Comparison of ENCODE assay signal across 8 mouse cellular contexts in genomic region chr10:84020023-84020620, GRCm38 (mm10).
DNase-seq lines count a peak whose midpoint lies in the region; ATAC-seq and TF ChIP-seq lines count a peak whose summit lies in the region.

No protein-coding gene starts in this region.

- H3K27me3 ChIP-seq in forebrain, embryonic 10.5 days (ENCODE audit: poor library complexity, severe bottlenecking) = no peaks in the 10 kb centered on the region
- no peaks in the 10 kb centered on the region for H3K27me3 ChIP-seq in forebrain, embryonic 16.5 days (replicated peaks; ENCODE audit: control insufficient read depth, insufficient read depth, low read length)
- no peaks in the 10 kb centered on the region for H3K27me3 ChIP-seq in thymus, adult 2 months (ENCODE audit: control insufficient read depth, insufficient read depth, low read length)
- H3K27me3 ChIP-seq in liver, postnatal 0 days (ENCODE audit: insufficient read depth, low read length) = no peaks in the 10 kb centered on the region
- no peaks in the 10 kb centered on the region for H3K27me3 ChIP-seq in testis, adult 2 months (ENCODE audit: control insufficient read depth, insufficient read depth, low read length)

- TF ChIP-seq EP300 in liver, postnatal 0 days (IDR thresholded peaks at IDR 0.05; ENCODE audit: low read depth) = no peak

- H3K36me3 ChIP-seq in forebrain, embryonic 10.5 days (replicated peaks) = no peaks in the 10 kb centered on the region
- H3K36me3 ChIP-seq in forebrain, embryonic 16.5 days (ENCODE audit: control insufficient read depth, insufficient read depth) = no peaks in the 10 kb centered on the region
- H3K36me3 ChIP-seq in thymus, adult 2 months (ENCODE audit: control insufficient read depth, insufficient read depth, low read length) = no peaks in the 10 kb centered on the region
- H3K36me3 ChIP-seq in liver, postnatal 0 days (replicated peaks; ENCODE audit: insufficient read depth, low read length) = no peaks in the 10 kb centered on the region
- H3K36me3 ChIP-seq in testis, adult 2 months (ENCODE audit: control insufficient read depth, insufficient read depth, low read length) = no peaks in the 10 kb centered on the region

- TF ChIP-seq CTCF in thymus, adult 2 months (IDR thresholded peaks at IDR 0.05; ENCODE audit: borderline replicate concordance, control insufficient read depth, extremely low read depth, insufficient read depth, low read length, poor library complexity) = no peak
- peak; percentile 69 for TF ChIP-seq CTCF in liver, postnatal 0 days (IDR thresholded peaks at IDR 0.05; ENCODE audit: low read depth)
- peak; percentile 78 for TF ChIP-seq CTCF in testis, adult 2 months (IDR thresholded peaks at IDR 0.05; ENCODE audit: control insufficient read depth, insufficient read depth, insufficient replicate concordance, low read depth, low read length)

- WGBS in forebrain, embryonic 10.5 days = 51% methylated on average over 10 of the region's 10 CpGs
- 56% methylated on average over 10 of the region's 10 CpGs for WGBS in forebrain, embryonic 16.5 days
- WGBS in thymus, adult 2 months = 50% methylated on average over 10 of the region's 10 CpGs
- WGBS in liver, postnatal 0 days (ENCODE audit: insufficient replicate concordance) = 33% methylated on average over 10 of the region's 10 CpGs

- H3K9ac ChIP-seq in forebrain, embryonic 16.5 days (replicated peaks; ENCODE audit: low read depth, low read length) = no peak overlapping the region
- no peak overlapping the region for H3K9ac ChIP-seq in liver, postnatal 0 days (replicated peaks)

- 0 out of 2 replicates have a peak overlapping the region, but pooled peaks have one; percentile 30 for H3K27ac ChIP-seq in forebrain, embryonic 10.5 days
- no peak overlapping the region for H3K27ac ChIP-seq in forebrain, embryonic 16.5 days (ENCODE audit: low read length)
- H3K27ac ChIP-seq in thymus, adult 2 months (ENCODE audit: control insufficient read depth, insufficient read depth, low read length) = no peak overlapping the region
- no peak overlapping the region for H3K27ac ChIP-seq in liver, postnatal 0 days (ENCODE audit: low read depth)
- H3K27ac ChIP-seq in testis, adult 2 months (ENCODE audit: control insufficient read depth, insufficient read depth, low read depth, low read length) = no peak overlapping the region

- peaks cover 33% of the 10 kb centered on the region for H3K4me1 ChIP-seq in forebrain, embryonic 10.5 days
- H3K4me1 ChIP-seq in forebrain, embryonic 16.5 days (replicated peaks; ENCODE audit: control insufficient read depth, insufficient read depth, low read length) = peaks cover 3% of the 10 kb centered on the region; the same call in 1 of the 2 replicates
- no peaks in the 10 kb centered on the region for H3K4me1 ChIP-seq in thymus, adult 2 months (replicated peaks; ENCODE audit: control insufficient read depth, insufficient read depth, low read length)
- H3K4me1 ChIP-seq in liver, postnatal 0 days (ENCODE audit: insufficient read depth) = no peaks in the 10 kb centered on the region
- H3K4me1 ChIP-seq in testis, adult 2 months (ENCODE audit: control insufficient read depth, insufficient read depth, low read length) = peaks cover 4% of the 10 kb centered on the region; the same call in 1 of the 2 replicates

- H3K9me3 ChIP-seq in forebrain, embryonic 10.5 days = no peaks in the 10 kb centered on the region
- no peaks in the 10 kb centered on the region for H3K9me3 ChIP-seq in forebrain, embryonic 16.5 days (ENCODE audit: control insufficient read depth, low read length)
- no peaks in the 10 kb centered on the region for H3K9me3 ChIP-seq in liver, postnatal 0 days (ENCODE audit: low read length)

- no peak overlapping the region for H3K4me2 ChIP-seq in forebrain, embryonic 16.5 days (ENCODE audit: low read length)
- H3K4me2 ChIP-seq in liver, postnatal 0 days (ENCODE audit: low read depth, low read length) = no peak overlapping the region

- DNase-seq in forebrain, embryonic 10.5 days (ENCODE audit: extremely low spot score, low spot score) = peak; percentile 36
- DNase-seq in thymus, adult 2 months = peak; percentile 33
- no peak for DNase-seq in thymus, adult 18-20 months
- DNase-seq in embryo, embryonic 10.5 days (ENCODE audit: low spot score) = peak; percentile 75
- DNase-seq in induced T-regulatory cell, adult 2 months (ENCODE audit: low read depth) = peak; percentile 21
- DNase-seq in liver, postnatal 0 days = peak; percentile 61

- no peak overlapping the region for H3K4me3 ChIP-seq in forebrain, embryonic 10.5 days
- no peak overlapping the region for H3K4me3 ChIP-seq in forebrain, embryonic 16.5 days (replicated peaks; ENCODE audit: low read length)
- no peak overlapping the region for H3K4me3 ChIP-seq in thymus, adult 2 months (ENCODE audit: control insufficient read depth, insufficient read depth, low read length)
- no peak overlapping the region for H3K4me3 ChIP-seq in liver, postnatal 0 days (ENCODE audit: low read depth, low read length)
- H3K4me3 ChIP-seq in testis, adult 2 months (ENCODE audit: control insufficient read depth, low read depth, low read length) = no peak overlapping the region

- TF ChIP-seq POLR2A in thymus, adult 2 months (IDR thresholded peaks at IDR 0.05; ENCODE audit: control insufficient read depth, extremely low read depth, insufficient read depth, low read length, poor library complexity) = no peak
- TF ChIP-seq POLR2A in testis, adult 2 months (IDR thresholded peaks at IDR 0.05; ENCODE audit: control insufficient read depth, low read depth, low read length) = no peak

- no peak for ATAC-seq in forebrain, embryonic 16.5 days
- no peak for ATAC-seq in liver, postnatal 0 days

Comparison
In these comparisons a context has a peak if more than half of its experiments do, and no peak if none do; other contexts are left out.
1. DNase-seq: peak in forebrain, embryonic 10.5 days (single experiment), thymus, adult 2 months (single experiment), embryo, embryonic 10.5 days (single experiment), induced T-regulatory cell, adult 2 months (single experiment) and liver, postnatal 0 days (single experiment); none in thymus, adult 18-20 months (0 of 2).